Mouse (Mus musculus) embryonic facial prominence, embryonic 12.5 days (tissue): ENCODE data around the gene Smad5. TPM values are rescaled to one million over a fixed set of nuclear protein-coding genes. Genes with fewer than 3 reads are reported as not detected.

Experiments used
- ATAC-seq: fragments of 200-750 bp; cut with Nextera tagmentation; 2 replicates; pipeline ENCODE4 v1.8.0; 2017; ENCODE audit not compliant: insufficient number of reproducible peaks, insufficient read depth, low FRiP score, low TSS enrichment
- H3K27ac ChIP-seq: fragments of 300-500 bp; sonication (generic); 2 replicates; pipeline ENCODE4 v1.5.1; 2016; ENCODE audit warnings: mild to moderate bottlenecking
- H3K27me3 ChIP-seq: fragments of 300-500 bp; sonication (generic); 2 replicates; pipeline ENCODE4 v1.6.1; 2016; ENCODE audit warnings: mild to moderate bottlenecking, moderate library complexity
- H3K36me3 ChIP-seq: fragments of 300-500 bp; sonication (generic); 2 replicates; pipeline ENCODE4 v1.6.1; 2016; ENCODE audit warnings: mild to moderate bottlenecking
- H3K4me1 ChIP-seq: fragments of 300-500 bp; sonication (generic); 2 replicates; pipeline ENCODE4 v1.6.1; 2016
- H3K4me2 ChIP-seq: fragments of 300-500 bp; sonication (generic); replicated peaks from 2 replicates; pipeline ENCODE4 v1.6.1; 2016; ENCODE audit warnings: mild to moderate bottlenecking, moderate library complexity
- H3K4me3 ChIP-seq: fragments of 300-500 bp; sonication (generic); 2 replicates; pipeline ENCODE4 v1.5.1; 2016; ENCODE audit warnings: mild to moderate bottlenecking
- H3K9ac ChIP-seq: fragments of 300-500 bp; sonication (generic); 2 replicates; pipeline ENCODE4 v1.6.1; 2016; ENCODE audit warnings: mild to moderate bottlenecking, moderate library complexity
- H3K9me3 ChIP-seq: fragments of 300-500 bp; sonication (generic); 2 replicates; pipeline ENCODE4 v1.6.1; 2016; ENCODE audit warnings: mild to moderate bottlenecking, moderate library complexity
- WGBS: fragments of 180-500 bp; shearing (Covaris S2); methylation state at CpG from one replicate; pipeline ENCODE4 v1.1.7; 2016; 5-methylcytosine and 5-hydroxymethylcytosine counted together
- polyA plus RNA-seq: library from polyadenylated mRNA; unstranded; fragments of >200 nt; fragmentation: Nextera tagmentation; extraction: Ambion mirVana; gene quantifications from 2 replicates; pipeline ENCODE4 v1.2.1, GENCODE M21; 2016

Gene Smad5
- polyA plus RNA-seq, 1 experiment from 2014 or later: 46.0 TPM

DNA sequence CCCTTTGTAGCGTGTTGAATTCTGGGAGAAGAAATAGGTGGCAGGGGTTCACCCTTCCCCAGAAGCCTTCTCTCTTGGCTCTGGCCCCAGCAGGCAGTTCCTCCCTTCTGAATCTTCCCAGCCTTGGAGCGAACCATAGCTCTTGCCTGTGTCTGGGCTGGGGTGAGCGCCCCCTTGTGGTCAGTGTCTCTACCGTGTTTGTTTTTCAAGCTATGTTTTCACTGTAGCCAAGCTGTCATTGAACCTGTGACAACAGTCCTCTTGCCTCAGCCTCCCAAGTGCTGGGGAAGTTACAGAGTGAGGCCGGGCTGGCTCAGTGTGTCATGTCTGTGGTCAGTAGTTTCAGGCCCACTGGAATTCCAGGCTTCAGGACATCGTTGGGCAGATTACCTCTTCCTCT, 55.7 kb downstream of the Smad5 start:
- no peaks in the 10 kb centered on the region for H3K36me3 ChIP-seq
- H3K4me1 ChIP-seq: peaks cover 21% of the 10 kb centered on the region
- 30% methylated on average over 6 of the region's 6 CpGs for WGBS
- no peak for ATAC-seq
- H3K4me2 ChIP-seq: no peak overlapping the region
- H3K4me3 ChIP-seq: no peak overlapping the region
- H3K27me3 ChIP-seq: peaks cover 24% of the 10 kb centered on the region
- H3K27ac ChIP-seq: no peak overlapping the region
- no peaks in the 10 kb centered on the region for H3K9me3 ChIP-seq
- no peak overlapping the region for H3K9ac ChIP-seq

DNA sequence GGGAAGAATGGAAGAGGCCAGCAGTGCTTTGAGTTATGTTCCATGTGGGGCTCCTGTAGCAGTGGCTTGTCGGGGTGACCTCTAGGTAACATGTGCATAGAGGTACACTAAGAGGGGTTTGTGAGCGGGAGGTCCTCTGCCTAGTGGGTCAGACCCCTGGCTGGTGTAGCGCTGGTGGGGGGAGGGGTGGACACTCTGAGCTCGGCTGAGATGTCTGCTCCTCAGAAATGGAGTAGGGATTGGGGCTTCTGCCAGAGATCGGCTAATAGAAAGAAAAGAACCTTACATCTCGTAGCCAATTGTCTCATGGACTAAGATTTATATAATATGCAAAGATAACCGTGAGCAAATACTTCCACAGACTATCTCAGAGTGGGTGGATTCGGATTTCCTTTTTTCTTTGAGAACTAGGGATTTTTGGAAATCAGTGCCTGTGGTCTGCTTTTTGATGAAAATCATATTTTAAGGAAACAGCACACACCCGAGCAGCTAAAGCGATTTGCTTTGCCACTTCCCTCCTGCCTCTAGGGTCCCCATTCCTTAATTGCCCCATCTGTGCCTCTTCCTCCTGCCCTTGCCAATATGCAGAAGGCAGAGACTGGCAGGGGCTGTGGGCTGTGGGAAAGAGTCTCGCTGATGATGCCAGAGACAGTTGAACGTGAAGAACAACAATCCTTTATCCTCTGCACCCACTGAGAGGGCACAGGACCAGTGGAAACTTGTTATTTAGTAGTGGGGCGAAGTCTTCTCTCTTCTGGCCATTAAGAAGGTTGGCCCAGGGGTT, 59.8 kb downstream of the Smad5 start:
- H3K9me3 ChIP-seq: no peaks in the 10 kb centered on the region
- no peak overlapping the region for H3K4me3 ChIP-seq
- 38% methylated on average over 13 of the region's 13 CpGs for WGBS
- no peak overlapping the region for H3K9ac ChIP-seq
- H3K4me2 ChIP-seq: no peak overlapping the region
- peaks cover 28% of the 10 kb centered on the region for H3K4me1 ChIP-seq
- no peak overlapping the region for H3K27ac ChIP-seq
- no peaks in the 10 kb centered on the region for H3K36me3 ChIP-seq
- H3K27me3 ChIP-seq: no peaks in the 10 kb centered on the region; the same call in 1 of the 2 replicates
- ATAC-seq: no peak

DNA sequence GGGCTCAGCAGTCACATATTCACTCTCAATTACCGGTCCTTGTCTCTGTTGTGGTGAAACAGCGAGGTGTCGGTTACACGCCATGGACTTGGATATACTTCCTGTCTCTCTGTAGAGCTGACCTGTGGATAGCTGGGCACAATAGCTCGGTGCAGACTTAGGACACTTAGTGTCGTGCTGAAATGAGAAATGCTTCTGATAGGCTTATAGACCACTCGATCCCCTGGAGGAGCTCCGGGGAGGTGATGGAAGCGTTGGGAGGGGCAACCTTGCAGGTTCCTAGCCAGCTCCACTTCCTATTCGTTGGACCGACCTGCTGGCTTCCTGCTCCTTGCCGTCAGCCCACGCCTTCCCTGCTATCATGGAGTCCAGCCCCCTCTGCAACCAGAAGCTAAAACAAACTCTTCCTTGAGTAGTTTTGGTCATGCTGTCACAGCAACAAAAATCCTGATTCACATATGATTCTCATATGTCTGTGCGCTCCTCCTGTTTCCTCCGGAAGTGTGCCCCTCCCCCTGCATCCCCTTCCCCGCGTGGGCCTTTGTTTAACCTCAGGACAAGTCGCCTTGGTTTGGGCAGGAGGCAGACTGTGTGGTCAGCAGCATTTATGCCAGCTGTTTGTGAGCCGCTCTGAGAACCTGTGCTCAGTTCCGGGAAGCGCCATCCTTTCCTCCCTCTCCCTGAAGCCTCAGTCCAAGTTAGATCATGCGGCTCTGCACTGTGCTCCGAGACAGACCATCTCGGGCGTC, 62.6 kb downstream of the Smad5 start:
- Histone ChIP-seq H3K9me3 (no peaks in the 10 kb centered on the region), H3K27me3 (no peaks in the 10 kb centered on the region; the same call in 1 of the 2 replicates), H3K4me1 (peaks cover 35% of the 10 kb centered on the region), H3K4me3 (no peak overlapping the region), H3K36me3 (no peaks in the 10 kb centered on the region), H3K4me2 (peak overlapping the region; percentile 35), H3K27ac (peak overlapping the region; percentile 18; the same call in 1 of the 2 replicates), H3K9ac (no peak overlapping the region)
- WGBS: 42% methylated on average over 25 of the region's 25 CpGs
- ATAC-seq: no peak

DNA sequence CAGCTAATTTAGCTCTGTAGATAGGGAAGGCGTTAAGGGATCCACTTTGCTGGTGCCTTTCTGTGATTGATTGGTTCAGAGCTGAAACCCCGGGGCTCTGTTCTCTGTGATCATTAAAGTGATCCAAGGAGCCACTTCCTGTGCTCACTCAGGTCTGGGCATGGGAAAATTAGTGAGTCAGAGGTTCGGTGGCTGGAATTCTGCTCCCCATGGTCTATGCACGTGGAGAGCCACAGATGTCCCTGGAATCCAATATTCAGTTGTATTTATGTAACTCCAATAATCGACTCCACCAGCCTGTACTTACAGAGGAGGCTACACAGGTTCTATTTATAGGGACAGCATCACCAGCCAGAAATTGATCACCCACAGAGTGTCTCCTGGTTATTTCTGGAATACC, 63.4 kb downstream of the Smad5 start:
- Histone ChIP-seq H3K27me3 (no peaks in the 10 kb centered on the region), H3K9ac (no peak overlapping the region), H3K4me2 (no peak overlapping the region), H3K4me3 (no peak overlapping the region), H3K36me3 (no peaks in the 10 kb centered on the region), H3K9me3 (no peaks in the 10 kb centered on the region), H3K27ac (0 out of 2 replicates have a peak overlapping the region, but pooled peaks have one; percentile 18), H3K4me1 (peaks cover 35% of the 10 kb centered on the region)
- WGBS: 43% methylated on average over 5 of the region's 5 CpGs
- ATAC-seq: no peak

DNA sequence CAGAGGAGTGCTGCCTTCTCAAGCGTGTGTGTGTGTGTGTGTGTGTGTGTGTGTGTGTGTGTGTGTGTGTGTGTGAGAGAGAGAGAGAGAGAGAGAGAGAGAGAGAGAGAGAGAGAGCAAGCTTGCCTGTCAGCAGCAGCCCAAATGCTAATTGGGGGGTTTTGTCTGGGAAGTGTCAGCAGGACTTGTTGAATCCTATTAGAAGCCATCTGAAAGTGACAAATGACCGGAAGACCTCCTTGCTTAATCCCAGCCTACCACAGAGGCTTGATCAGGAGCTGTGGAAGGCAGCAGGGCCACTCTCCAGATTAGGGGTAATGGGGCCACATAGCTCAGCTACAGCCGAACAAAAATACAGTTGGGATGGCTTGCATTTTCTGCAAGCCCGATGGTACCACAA, 66.6 kb downstream of the Smad5 start:
- Histone ChIP-seq H3K9ac (no peak overlapping the region), H3K4me3 (no peak overlapping the region), H3K4me2 (no peak overlapping the region), H3K4me1 (peaks cover 30% of the 10 kb centered on the region), H3K27ac (no peak overlapping the region), H3K9me3 (no peaks in the 10 kb centered on the region), H3K36me3 (no peaks in the 10 kb centered on the region), H3K27me3 (no peaks in the 10 kb centered on the region)
- no peak for ATAC-seq
- 31% methylated on average over 4 of the region's 4 CpGs for WGBS

DNA sequence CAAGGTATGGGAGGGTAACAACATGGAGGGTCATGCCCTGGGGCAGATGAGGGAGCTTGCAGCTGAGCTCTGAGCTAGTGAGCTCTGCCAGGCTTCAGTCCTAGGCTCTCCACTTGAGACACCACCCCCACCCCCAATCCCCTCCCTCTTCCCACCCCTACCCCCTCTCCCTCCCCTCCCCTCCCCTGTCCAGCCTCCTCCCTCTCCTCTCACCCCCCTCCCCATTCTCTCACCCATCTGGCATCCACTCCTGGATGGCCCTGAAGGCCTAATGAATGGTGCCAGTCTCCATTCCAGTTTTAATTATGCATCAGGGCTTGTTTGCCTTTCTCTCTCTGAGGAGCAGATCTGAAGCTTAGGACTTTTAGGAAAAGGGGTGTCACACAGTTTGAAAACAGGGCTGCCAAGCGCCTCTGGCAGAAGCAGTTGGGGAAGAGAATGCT, 67.3 kb downstream of the Smad5 start:
- H3K9ac ChIP-seq: no peak overlapping the region
- H3K4me2 ChIP-seq: no peak overlapping the region
- no peaks in the 10 kb centered on the region for H3K36me3 ChIP-seq
- H3K4me1 ChIP-seq: peaks cover 26% of the 10 kb centered on the region
- WGBS: 73% methylated on average over 1 of the region's 1 CpGs
- H3K4me3 ChIP-seq: no peak overlapping the region
- no peak for ATAC-seq
- no peaks in the 10 kb centered on the region for H3K9me3 ChIP-seq
- no peak overlapping the region for H3K27ac ChIP-seq
- no peaks in the 10 kb centered on the region for H3K27me3 ChIP-seq

DNA sequence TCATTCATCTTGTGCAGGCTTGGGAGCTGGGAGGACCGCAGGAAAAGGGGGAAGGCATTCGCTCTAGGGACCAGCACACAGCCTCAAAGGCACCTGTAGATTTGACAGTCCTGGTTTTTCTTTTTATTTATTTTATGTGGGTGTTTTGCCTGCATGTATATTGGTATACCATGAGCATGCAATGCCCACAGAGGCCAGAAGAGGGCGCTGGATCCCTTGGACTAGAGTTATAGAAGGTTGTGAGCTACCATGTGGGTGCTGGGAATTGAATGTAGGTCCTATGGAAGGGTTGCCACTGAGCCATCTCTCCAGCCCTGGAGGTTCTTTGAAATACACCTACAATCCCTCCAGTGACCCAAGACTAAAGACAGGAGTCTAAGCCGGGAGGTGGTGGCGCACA, 68.0 kb downstream of the Smad5 start:
- no peak for ATAC-seq
- Histone ChIP-seq H3K9ac (no peak overlapping the region), H3K4me1 (peaks cover 19% of the 10 kb centered on the region), H3K27ac (no peak overlapping the region), H3K36me3 (no peaks in the 10 kb centered on the region), H3K4me2 (no peak overlapping the region), H3K9me3 (no peaks in the 10 kb centered on the region), H3K27me3 (no peaks in the 10 kb centered on the region), H3K4me3 (no peak overlapping the region)
- WGBS: 61% methylated on average over 5 of the region's 5 CpGs

DNA sequence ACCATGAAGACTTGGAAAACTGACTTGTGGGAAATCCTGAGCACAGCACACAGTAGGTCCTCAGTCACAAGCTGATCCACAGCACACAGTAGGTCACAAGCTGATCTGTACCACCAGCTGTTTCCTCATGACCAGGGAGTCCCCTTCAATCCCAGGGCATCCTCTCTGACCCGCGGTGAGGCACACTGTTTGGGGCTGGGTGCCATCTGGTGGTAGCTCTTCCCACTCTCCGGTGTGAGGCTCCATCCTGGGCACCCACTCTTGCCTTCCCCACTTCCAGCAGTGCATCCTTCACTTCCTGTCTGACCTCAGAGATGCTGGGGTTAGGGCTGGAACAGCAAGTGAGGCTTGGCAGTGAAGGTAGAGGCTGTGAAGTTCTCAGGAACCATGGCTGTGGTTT, 69.8 kb downstream of the Smad5 start:
- H3K9me3 ChIP-seq: no peaks in the 10 kb centered on the region
- H3K36me3 ChIP-seq: no peaks in the 10 kb centered on the region
- peaks cover 13% of the 10 kb centered on the region; the same call in 1 of the 2 replicates for H3K4me1 ChIP-seq
- no peak overlapping the region for H3K27ac ChIP-seq
- WGBS: 57% methylated on average over 3 of the region's 3 CpGs
- no peak overlapping the region for H3K4me3 ChIP-seq
- H3K9ac ChIP-seq: no peak overlapping the region
- no peaks in the 10 kb centered on the region; the same call in 1 of the 2 replicates for H3K27me3 ChIP-seq
- H3K4me2 ChIP-seq: no peak overlapping the region
- ATAC-seq: no peak

DNA sequence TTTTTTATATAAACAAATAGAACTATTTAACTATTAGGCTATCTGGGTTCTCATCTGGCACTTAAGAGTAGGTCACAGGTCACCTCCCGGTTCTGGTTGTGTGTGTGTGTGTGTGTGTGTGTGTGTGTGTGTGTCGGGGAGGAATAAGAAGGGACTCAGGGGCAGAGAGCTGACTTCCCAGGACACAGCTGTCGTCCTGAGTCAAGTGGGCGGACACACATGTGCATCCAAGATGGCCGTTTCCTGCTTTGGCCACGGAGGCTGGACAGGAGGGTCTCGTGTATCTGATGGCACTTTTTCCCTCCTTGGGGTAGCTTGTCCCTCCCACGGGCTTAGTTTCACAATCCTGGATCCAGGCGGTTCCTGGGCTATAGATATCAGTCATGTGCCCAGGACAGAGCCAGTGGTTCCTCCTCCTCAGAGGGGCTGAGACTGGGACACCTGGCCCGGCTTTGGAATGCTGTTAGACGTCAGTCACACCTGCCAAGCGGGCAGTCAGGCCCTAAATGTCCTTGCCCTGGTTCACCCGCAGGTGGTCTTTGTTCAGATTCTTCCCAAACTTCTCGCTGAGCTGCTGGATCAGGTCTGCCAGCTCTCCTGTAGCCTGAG, 70.6 kb downstream of the Smad5 start:
- WGBS: 48% methylated on average over 14 of the region's 14 CpGs
- no peak overlapping the region for H3K9ac ChIP-seq
- H3K4me1 ChIP-seq: peaks cover 13% of the 10 kb centered on the region; the same call in 1 of the 2 replicates
- no peaks in the 10 kb centered on the region for H3K36me3 ChIP-seq
- H3K27me3 ChIP-seq: no peaks in the 10 kb centered on the region; the same call in 1 of the 2 replicates
- H3K4me3 ChIP-seq: no peak overlapping the region
- ATAC-seq: no peak
- no peak overlapping the region for H3K4me2 ChIP-seq
- no peaks in the 10 kb centered on the region for H3K9me3 ChIP-seq
- no peak overlapping the region for H3K27ac ChIP-seq

DNA sequence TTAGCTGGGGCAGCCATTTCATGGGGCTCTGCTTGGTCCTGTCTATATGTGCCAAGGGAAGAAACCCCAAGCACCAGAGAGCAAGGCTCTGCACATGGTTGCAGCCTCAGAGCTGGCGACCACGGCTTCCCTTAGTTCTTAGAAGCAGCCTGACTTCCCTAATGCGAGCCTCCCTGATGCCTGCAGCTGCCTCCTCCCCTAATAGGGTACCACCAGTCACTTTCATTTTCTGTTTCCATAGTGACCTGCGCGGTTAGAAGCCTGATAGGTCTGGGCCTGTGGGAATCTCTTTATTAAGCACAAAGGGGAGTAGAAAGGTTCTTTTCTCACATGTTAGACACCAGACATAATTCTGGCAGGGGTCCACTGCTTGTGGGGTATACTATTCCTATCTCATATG, 71.5 kb downstream of the Smad5 start:
- no peak overlapping the region for H3K27ac ChIP-seq
- ATAC-seq: no peak
- H3K9me3 ChIP-seq: no peaks in the 10 kb centered on the region
- no peak overlapping the region for H3K4me3 ChIP-seq
- 33% methylated on average over 5 of the region's 5 CpGs for whole genome bisulfite sequencing
- no peak overlapping the region for H3K4me2 ChIP-seq
- H3K27me3 ChIP-seq: no peaks in the 10 kb centered on the region; the same call in 1 of the 2 replicates
- H3K9ac ChIP-seq: no peak overlapping the region
- peaks cover 13% of the 10 kb centered on the region; the same call in 1 of the 2 replicates for H3K4me1 ChIP-seq
- H3K36me3 ChIP-seq: no peaks in the 10 kb centered on the region

DNA sequence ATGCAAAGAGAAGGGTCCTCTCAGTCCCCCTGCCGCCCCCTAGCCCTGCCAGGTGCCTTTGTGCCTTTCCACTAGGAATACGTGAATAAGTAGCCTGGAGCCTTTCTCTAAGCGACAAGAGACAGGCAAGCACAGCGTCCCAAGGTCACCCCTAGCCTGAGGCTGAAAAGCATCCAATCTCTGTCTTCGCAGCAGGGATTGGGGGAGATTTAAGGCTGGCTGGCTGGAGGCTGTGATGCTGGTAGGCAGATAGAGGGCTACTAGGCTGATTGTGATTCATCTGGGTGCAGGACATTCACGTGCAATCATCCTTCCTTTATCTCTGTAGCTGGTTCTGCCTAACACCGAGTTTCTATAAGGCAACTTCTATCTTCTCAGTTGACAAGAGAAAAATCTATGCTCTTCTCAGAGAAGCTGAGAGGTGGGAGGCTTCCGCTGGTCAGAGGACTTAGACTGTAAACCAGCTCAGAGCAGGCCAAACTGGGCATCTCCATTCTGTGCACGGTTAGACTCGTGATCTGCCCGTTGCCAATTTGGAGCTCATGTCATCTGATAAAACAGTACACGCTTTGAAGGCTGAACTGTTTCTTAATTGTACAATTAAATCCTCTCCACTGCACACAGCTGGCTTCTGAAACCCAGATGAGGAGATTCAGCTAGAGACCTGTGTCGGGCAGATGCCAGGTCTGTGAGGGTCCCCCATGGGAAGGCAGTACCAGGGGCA, 78.1 kb downstream of the Smad5 start:
- Histone ChIP-seq H3K9me3 (no peaks in the 10 kb centered on the region), H3K4me3 (no peak overlapping the region), H3K4me1 (peaks cover 5% of the 10 kb centered on the region; the same call in 1 of the 2 replicates), H3K9ac (no peak overlapping the region), H3K27ac (no peak overlapping the region), H3K36me3 (no peaks in the 10 kb centered on the region), H3K4me2 (no peak overlapping the region), H3K27me3 (no peaks in the 10 kb centered on the region; the same call in 1 of the 2 replicates)
- 60% methylated on average over 13 of the region's 13 CpGs for WGBS
- ATAC-seq: no peak
